Mouse (Mus musculus) CD4-positive, CD25-positive, alpha-beta regulatory T cell (primary cell): Measurements from ENCODE around the gene Mrgprb4. TPM values are rescaled to one million over a fixed set of nuclear protein-coding genes. Genes with fewer than 3 reads are reported as not detected.

ENCODE experiments used
- polyA plus RNA-seq: library from polyadenylated mRNA; unstranded; fragments of 100-300 nt; shearing (Covaris generic); gene quantifications from one replicate; pipeline ENCODE4 v1.2.1, GENCODE M21; 2017

The Mrgprb4 gene
- polyA plus RNA-seq: not detected

DNA sequence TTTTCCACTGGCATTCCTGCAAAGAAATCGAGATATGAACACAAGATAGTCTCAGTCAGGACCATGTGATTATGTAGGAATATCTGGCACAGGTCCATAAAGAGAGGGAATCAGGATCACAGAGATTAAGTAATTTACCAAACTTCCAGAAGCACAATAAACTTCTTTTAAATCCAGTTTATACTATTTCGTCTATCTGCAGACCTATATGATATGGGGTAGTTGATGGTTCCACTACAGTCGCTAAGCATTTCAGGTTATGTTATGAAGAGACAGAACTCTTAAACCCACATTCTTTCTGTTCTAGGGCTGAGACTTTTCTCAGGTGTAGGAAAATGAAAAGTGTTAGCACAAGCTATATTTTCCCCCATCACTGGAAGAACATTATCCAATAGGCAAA is at the start of gene Mrgprb4:
Gene Mrgprb4 (minus strand): TSS at position 101 of the 400 bp plus-strand sequence.

GRCm38 (mm10) chr7:48168919-48169318 is 30.2 kb downstream of the Mrgprb4 start, which contains the start of gene Mrgprb5:
Gene Mrgprb5 (minus strand): TSS chr7:48169019.

Other genes starting within 250 kb of the Mrgprb4 start
- gene Mrgpra4, start 217.2 kb downstream of the Mrgprb4 start, polyA plus RNA-seq: not detected
- not detected for gene Mrgprx1, start 171.7 kb downstream of the Mrgprb4 start, polyA plus RNA-seq
- not detected for gene Mrgprb5, start 30.3 kb downstream of the Mrgprb4 start, polyA plus RNA-seq
- not detected for gene Mrgprb8, start 189.2 kb upstream of the Mrgprb4 start, polyA plus RNA-seq